Mouse (Mus musculus) 3134 (cell line): Measurements from ENCODE around the gene Lmx1b.

Experiments used
- DNase-seq: peaks from one replicate; pipeline ENCODE4 v3.0.0-alpha.2; 2011; ENCODE audit warnings: low spot score; ENCODE audit not compliant: insufficient read length; ENCODE audit errors: extremely low read depth

Lmx1b gene

GRCm38 (mm10) chr2:33631022-33631707, 9.1 kb downstream of the Lmx1b start:
- DNase-seq, result no peak

- no peak for DNase-seq
Observed at GRCm38 (mm10) chr2:33630081-33631021, 10.0 kb downstream of the Lmx1b start.

- no peak for DNase-seq
Observed at GRCm38 (mm10) chr2:33629641-33630040, 10.7 kb downstream of the Lmx1b start.

GRCm38 (mm10) chr2:33628791-33629190, 11.5 kb downstream of the Lmx1b start:
- no peak for DNase-seq

GRCm38 (mm10) chr2:33627058-33627375, 13.3 kb downstream of the Lmx1b start:
- no peak for DNase-seq

GRCm38 (mm10) chr2:33626262-33627057, 13.9 kb downstream of the Lmx1b start:
- DNase-seq, result no peak

- no peak for DNase-seq
Observed at GRCm38 (mm10) chr2:33617670-33618069, 22.6 kb downstream of the Lmx1b start.

GRCm38 (mm10) chr2:33616411-33616843, 23.9 kb downstream of the Lmx1b start:
- no peak for DNase-seq

- no peak for DNase-seq
Observed at GRCm38 (mm10) chr2:33615843-33616344, 24.4 kb downstream of the Lmx1b start.

- no peak for DNase-seq
Observed at GRCm38 (mm10) chr2:33605487-33606256, 34.6 kb downstream of the Lmx1b start.

GRCm38 (mm10) chr2:33604846-33605486, 35.3 kb downstream of the Lmx1b start:
- DNase-seq, result no peak

- DNase-seq, result no peak
Observed at GRCm38 (mm10) chr2:33600520-33600919, 39.8 kb downstream of the Lmx1b start.

- no peak for DNase-seq
Observed at GRCm38 (mm10) chr2:33597384-33597783, 42.9 kb downstream of the Lmx1b start.

- DNase-seq, result no peak
Observed at GRCm38 (mm10) chr2:33595085-33595423, 45.3 kb downstream of the Lmx1b start.

- no peak for DNase-seq
Observed at GRCm38 (mm10) chr2:33594181-33595084, 45.9 kb downstream of the Lmx1b start.

- no peak for DNase-seq
Observed at GRCm38 (mm10) chr2:33592931-33593555, 47.3 kb downstream of the Lmx1b start.

- no peak for DNase-seq
Observed at GRCm38 (mm10) chr2:33589280-33589679, 51.0 kb downstream of the Lmx1b start.
